Mouse (Mus musculus): ENCODE data around the gene Rpl34.
A peak's percentile ranks its signal among the peaks of the same experiment; 100 is the strongest.

Gene Rpl34

DNA sequence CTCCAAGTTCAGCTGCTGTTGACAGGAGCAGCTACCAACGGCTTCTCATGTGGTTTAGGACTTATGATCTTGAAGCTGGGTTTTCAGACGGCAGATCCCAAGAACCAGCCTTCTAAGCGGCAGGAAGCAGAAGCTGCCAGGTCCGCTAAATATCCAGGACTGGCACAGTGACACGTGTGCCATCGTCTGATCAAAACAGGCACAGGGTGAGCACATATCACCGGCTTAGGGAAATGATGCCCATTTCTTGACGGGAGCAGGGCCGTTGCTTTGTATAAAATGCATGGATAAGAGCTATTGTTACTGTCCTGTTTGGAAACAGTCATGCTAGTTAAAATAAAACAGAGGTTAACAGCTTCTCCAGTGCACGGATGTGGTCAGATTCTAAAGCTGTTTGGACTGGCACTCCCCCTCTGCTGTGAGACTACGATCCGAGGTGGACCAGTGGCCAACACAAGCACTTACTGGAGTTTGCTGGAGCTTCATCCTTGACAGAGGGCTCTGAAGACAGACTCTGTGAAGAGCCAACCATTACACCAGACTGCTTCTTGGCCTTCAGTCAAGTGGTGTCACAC, 38.5 kb downstream of the Rpl34 start:
- TF ChIP-seq GATA4 (IDR thresholded peaks at IDR 0.05; ENCODE audit: insufficient replicate concordance, low read length) = no peak

DNA sequence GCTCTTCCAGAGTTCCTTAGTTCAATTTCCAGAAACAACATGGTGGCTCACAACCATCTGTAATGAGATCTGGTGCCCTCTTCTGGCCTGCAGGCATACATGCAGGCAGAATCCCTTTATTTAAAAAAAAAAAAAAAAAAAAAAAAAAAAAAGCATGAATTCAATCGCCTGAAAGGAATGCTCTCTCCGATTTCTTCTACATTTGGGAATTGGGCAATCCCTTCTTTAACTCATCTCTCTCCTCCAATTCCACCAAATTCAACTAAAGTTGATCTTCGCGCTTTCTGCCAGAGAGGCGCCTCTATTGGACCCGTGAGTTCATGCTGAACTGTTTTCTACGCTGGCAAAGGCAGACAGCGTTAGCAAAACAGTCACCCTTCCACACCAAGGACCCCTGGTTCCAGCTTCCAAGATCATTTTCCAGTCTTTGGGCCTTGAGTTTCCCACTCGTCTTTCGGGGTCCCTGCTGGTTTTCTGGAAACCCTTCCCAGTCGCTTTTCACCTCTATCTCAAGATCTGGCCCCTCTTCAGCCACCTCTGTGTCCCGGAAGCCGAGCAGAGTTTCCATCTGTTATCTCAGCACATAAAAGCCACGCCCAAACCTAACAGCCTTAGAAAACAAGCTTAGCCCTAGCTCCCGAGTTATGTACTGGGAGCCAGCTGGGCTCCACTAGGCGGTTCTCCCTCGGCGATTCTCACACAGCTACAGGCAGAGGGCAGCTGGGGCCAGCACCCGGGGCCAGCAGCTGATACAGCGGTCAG, 39.2 kb downstream of the Rpl34 start:
- TF ChIP-seq GATA4 (IDR thresholded peaks at IDR 0.05; ENCODE audit: insufficient replicate concordance, low read length) = peak; percentile 84; the same call in 1 of the 2 replicates

DNA sequence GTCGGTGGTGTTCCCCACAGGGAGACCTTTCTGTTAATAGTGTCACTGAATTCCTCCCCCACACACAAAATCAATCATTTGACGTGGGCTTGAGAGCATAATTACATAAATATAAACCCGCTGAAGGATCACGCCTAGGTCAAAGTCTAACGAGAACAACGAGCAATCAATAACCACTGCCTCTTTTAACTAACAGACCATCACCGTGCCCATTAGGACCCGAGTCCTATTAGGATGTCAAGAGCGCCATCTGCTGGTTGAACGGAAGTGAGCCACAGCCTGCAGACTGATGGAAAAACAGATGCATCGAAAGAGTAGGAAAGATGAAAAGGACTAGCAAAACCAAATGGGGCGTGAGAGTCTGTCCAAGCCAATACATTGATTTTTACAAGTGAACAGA, 40.6 kb downstream of the Rpl34 start:
- TF ChIP-seq GATA4 (IDR thresholded peaks at IDR 0.05; ENCODE audit: insufficient replicate concordance, low read length) = no peak; the same call in 1 of the 2 replicates

GRCm38 (mm10) chr3:130687051-130687450, 43.1 kb downstream of the Rpl34 start:
- no peak for TF ChIP-seq GATA4 (IDR thresholded peaks at IDR 0.05; ENCODE audit: insufficient replicate concordance, low read length)

DNA sequence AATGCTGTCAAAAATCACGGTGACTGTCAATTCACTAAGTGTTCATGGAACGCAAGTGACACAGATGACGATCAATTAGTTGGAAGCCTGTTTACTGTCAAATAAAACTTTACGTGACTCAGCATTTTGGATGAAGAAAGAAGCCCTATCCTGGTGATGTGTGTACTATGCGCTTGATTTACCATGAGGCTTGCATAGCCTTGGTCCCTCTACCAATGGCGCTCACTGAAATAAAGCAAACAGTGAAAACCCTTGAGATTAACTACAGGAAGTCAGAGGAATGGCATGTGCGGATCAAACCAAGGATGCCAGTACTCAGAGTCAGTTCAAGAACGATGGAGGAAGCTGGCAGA, 45.2 kb downstream of the Rpl34 start:
- TF ChIP-seq GATA4 (IDR thresholded peaks at IDR 0.05; ENCODE audit: insufficient replicate concordance, low read length) = no peak

DNA sequence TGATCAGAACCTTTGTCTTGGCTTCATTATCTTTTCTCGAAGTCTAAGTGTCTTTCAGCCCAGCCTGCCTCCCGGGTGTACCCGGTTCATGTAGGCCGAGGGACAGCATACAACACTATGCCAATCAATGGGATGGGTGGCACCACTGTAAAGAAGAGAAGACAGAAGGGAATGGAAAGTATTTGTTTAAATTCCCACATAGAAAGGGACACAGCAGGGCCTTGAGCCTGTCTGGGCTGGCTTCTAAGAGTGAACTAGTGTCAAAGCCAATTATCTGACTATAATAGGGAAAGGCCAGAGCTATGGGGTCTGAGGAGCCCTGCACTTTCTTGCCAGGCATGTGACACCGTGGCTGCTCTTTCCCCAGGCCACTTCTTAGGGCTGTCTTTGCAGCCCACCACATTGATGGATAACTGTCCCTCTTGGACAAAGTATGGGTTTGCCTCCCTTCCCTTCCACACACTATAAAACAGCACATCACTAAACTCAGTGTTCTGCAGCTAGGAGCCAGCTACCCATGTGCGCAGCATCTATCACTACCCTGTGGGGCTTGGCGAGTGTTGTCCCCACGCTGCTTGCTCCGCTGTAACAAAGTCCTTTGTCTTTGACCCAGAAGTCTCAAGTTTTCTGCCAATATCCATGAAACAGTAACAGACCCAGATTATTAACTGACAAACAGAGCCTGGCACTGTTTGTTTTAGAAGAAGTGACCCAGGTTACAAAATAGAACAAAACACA, 45.8 kb downstream of the Rpl34 start:
- no peak for TF ChIP-seq GATA4 (IDR thresholded peaks at IDR 0.05; ENCODE audit: insufficient replicate concordance, low read length)

DNA sequence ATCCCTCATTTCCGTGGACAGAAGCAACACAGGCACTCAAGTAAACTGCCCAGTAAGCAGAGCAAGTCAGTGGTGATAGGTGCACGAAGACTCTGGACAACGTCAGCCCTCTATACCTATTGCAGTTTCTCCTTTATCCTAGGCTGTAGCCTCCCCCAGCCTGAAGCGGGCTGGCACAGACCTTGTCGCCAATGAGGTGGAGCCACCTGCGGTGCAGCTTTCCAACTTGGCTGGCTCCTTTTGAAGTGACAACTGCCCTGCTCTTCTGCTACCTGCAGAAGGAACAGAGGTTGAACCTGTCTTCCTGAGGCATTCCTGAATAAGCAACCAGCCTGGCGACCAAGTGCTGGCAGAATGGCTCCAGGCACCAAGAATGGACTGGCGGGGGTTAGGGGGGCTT, 46.4 kb downstream of the Rpl34 start:
- TF ChIP-seq GATA4 (IDR thresholded peaks at IDR 0.05; ENCODE audit: insufficient replicate concordance, low read length) = no peak

GRCm38 (mm10) chr3:130682183-130682582, 48.0 kb downstream of the Rpl34 start:
- TF ChIP-seq GATA4 (IDR thresholded peaks at IDR 0.05; ENCODE audit: insufficient replicate concordance, low read length) = no peak

DNA sequence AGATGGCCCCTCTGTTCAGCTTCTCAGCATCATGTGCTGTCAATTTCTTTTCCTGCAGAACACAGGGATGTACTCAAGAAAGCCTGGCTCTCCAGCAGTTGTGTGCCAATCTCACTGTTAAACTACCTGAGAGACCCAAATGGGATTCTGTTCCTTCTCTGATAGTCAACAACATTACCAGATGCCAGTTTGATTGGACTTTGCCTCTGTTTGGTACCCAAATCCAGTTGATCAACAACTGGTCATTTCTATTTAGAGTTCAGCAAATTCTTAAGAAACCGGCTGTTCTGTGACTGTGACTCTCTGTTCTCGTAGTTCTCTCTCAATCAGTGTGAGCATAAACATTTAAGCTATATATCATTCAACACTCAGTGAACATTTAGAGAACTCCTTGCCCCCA, 49.0 kb downstream of the Rpl34 start:
- no peak for TF ChIP-seq GATA4 (IDR thresholded peaks at IDR 0.05; ENCODE audit: insufficient replicate concordance, low read length)

DNA sequence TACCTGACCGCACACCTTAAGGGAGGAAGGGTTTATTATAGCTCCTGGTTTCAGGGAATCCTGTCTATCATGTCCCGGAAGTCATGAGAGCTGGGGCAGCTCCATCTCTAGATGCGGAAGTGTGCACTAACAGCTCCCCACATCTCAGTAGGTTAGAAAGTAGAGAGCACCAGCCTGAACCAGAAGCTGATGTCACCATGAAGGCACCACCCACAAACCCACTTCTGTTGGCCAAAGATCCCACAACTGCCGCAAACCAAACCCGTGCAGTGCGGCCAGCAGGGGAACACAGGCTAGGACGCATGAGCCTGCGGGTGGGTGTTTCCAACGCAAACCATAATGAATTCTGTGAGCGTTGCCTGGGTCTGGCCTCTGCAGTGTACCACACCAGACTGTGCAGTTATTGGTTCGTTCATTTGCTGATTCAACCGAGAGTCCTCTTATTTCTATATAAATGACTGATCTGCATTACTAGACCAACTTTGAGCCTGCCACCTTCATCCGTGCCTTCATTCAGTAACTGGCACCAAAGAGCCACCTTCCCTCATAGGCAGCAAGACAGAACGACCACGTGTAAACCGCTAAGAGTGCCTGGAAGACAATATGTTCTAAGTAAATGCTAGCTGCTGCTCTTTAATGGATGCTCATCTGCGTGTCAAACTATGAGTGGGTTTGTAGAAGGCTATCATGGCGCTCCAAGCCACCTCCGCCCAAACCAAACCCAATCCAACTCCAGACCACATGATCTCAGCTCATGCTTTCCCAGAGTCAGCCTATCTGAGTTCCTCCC, 52.3 kb downstream of the Rpl34 start:
- no peak for TF ChIP-seq GATA4 (IDR thresholded peaks at IDR 0.05; ENCODE audit: insufficient replicate concordance, low read length)
